ENCODE assay signal across 13 mouse cellular contexts in the genomic region with DNA sequence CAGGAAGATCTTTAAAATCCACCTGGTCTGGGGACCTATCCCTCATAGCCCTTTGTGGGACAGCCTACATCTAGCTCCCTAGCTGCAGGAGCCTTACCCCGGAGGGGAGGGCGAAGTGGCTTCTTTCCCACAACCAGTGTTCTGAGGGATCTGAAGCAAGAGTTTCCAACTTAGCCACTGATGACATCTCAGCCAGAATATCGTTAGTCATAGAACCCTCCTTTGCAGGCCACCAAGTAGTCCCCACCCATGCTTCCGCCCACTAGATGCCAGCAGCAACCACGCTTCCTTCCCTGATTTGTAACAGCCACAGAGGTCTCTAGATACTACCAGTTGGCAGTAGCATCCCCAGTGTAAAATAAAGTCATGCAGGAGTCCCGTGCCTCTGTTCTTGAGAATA. TPM values are rescaled to one million over a fixed set of nuclear protein-coding genes. Genes with fewer than 3 reads are reported as not detected.
DNase-seq lines count a peak whose midpoint lies in the region; ATAC-seq and TF ChIP-seq lines count a peak whose summit lies in the region.
"Had no signal": no experiment of that assay in that cellular context is flagged by ENCODE, and none has a peak within 500 bp of the region (broad histone marks: within the 10 kb centered on the region; RNA-seq: fewer than 3 reads in every experiment).

No protein-coding gene starts in this region.

- ATAC-seq in granulocyte monocyte progenitor cell, adult 5-6 weeks (replicated peaks; ENCODE audit: poor library complexity, severe bottlenecking): peak; percentile 92
- peak; percentile 21; the same call in 1 of the 2 replicates for ATAC-seq in megakaryocyte-erythroid progenitor cell, adult 5-6 weeks (replicated peaks; ENCODE audit: low FRiP score, low TSS enrichment, poor library complexity, severe bottlenecking)
- ATAC-seq: hindbrain, embryonic 16.5 days had no signal

- DNase-seq in adrenal gland, adult (ENCODE audit: inconsistent age in 2 of 2, low spot score in 1 of 2): peak; percentile 21 to 54
- no peak for DNase-seq in adrenal gland, postnatal 4 days (ENCODE audit: low spot score in 2 of 2)
- DNase-seq in lung, adult 18-20 months: peak; percentile 50 to 51
- DNase-seq in lung, adult 2 months: no peak
- DNase-seq in layer of hippocampus, adult 9-11 months: no peak
- DNase-seq in cerebellum, adult 9-11 months: no peak
- DNase-seq: B cell, adult 2 months; cerebellum, postnatal 36 days had no signal

- no peak overlapping the region for H3K4me3 ChIP-seq in lung, adult 2 months (replicated peaks; ENCODE audit: extremely low read depth, low read depth, low read length)
- H3K4me3 ChIP-seq: limb, embryonic 10.5 days; midbrain, embryonic 12.5 days had no signal

- 42% methylated on average over 6 of the region's 6 CpGs for WGBS in lung, adult 2 months

- TF ChIP-seq CTCF in lung, adult 2 months (IDR thresholded peaks at IDR 0.05; ENCODE audit: insufficient read depth, low read length): no peak

- no peak for TF ChIP-seq POLR2A in lung, adult 2 months (IDR thresholded peaks at IDR 0.05; ENCODE audit: borderline replicate concordance, extremely low read depth, low read depth, low read length)

- H3K4me1 ChIP-seq in lung, adult 2 months (ENCODE audit: control insufficient read depth, insufficient read depth, low read length): no peaks in the 10 kb centered on the region; the same call in 1 of the 2 replicates
- H3K4me1 ChIP-seq: limb, embryonic 10.5 days; midbrain, embryonic 12.5 days had no signal

RNA-seq across cellular contexts. Expression of a gene that starts 18.5 kb away (rescaled TPM):
- total RNA-seq in adrenal gland, postnatal 4 days (2021): 10 to 100 TPM; 72.1 to 75.4 TPM
- 13.8 and 19.4 TPM in 2 replicates for polyA plus RNA-seq in lung, adult 2 months (2012; rRNA removed)
- total RNA-seq in granulocyte monocyte progenitor cell, adult 5-6 weeks (2014; fragmentation: Nextera tagmentation): 1.8 and 2.0 TPM in 2 replicates
- 0.88 and 3.4 TPM in 2 replicates for total RNA-seq in granulocyte monocyte progenitor cell, adult 5-6 weeks (2017)
- not detected in 2 replicates for total RNA-seq in megakaryocyte-erythroid progenitor cell, adult 5-6 weeks (2014; fragmentation: Nextera tagmentation)
- total RNA-seq in megakaryocyte-erythroid progenitor cell, adult 5-6 weeks (2017): 0.42 TPM in 1 of 2 replicates, not detected in the other

RNA-seq across cellular contexts. Expression of a gene that starts 24.7 kb away (rescaled TPM):
- 1 to 10 TPM; 2.5 to 3.8 TPM for total RNA-seq in adrenal gland, postnatal 4 days (2021)
- 0.77 and 1.5 TPM in 2 replicates for polyA plus RNA-seq in lung, adult 2 months (2012; rRNA removed)
- 10.5 and 19.9 TPM in 2 replicates for total RNA-seq in granulocyte monocyte progenitor cell, adult 5-6 weeks (2014; fragmentation: Nextera tagmentation)
- total RNA-seq in granulocyte monocyte progenitor cell, adult 5-6 weeks (2017): 1.3 and 3.2 TPM in 2 replicates
- total RNA-seq in megakaryocyte-erythroid progenitor cell, adult 5-6 weeks (2014; fragmentation: Nextera tagmentation): 8.7 and 12.8 TPM in 2 replicates
- not detected in 2 replicates for total RNA-seq in megakaryocyte-erythroid progenitor cell, adult 5-6 weeks (2017)

RNA-seq across cellular contexts. Expression of a gene that starts 50.3 kb away (rescaled TPM):
- 10 to 100 TPM; 81.7 to 89.0 TPM for total RNA-seq in adrenal gland, postnatal 4 days (2021)
- 24.7 and 26.3 TPM in 2 replicates for polyA plus RNA-seq in lung, adult 2 months (2012; rRNA removed)
- 30.4 and 39.0 TPM in 2 replicates for total RNA-seq in granulocyte monocyte progenitor cell, adult 5-6 weeks (2014; fragmentation: Nextera tagmentation)
- total RNA-seq in granulocyte monocyte progenitor cell, adult 5-6 weeks (2017): 2.8 and 15.2 TPM in 2 replicates
- 61.1 and 68.0 TPM in 2 replicates for total RNA-seq in megakaryocyte-erythroid progenitor cell, adult 5-6 weeks (2014; fragmentation: Nextera tagmentation)
- 5.3 and 6.2 TPM in 2 replicates for total RNA-seq in megakaryocyte-erythroid progenitor cell, adult 5-6 weeks (2017)

RNA-seq across cellular contexts. Expression of a gene that starts 59.5 kb away (rescaled TPM):
- total RNA-seq in adrenal gland, postnatal 4 days (2021): 10 to 100 TPM; 74.0 to 78.0 TPM
- polyA plus RNA-seq in lung, adult 2 months (2012; rRNA removed): 74.3 and 97.5 TPM in 2 replicates
- 123 and 141 TPM in 2 replicates for total RNA-seq in granulocyte monocyte progenitor cell, adult 5-6 weeks (2014; fragmentation: Nextera tagmentation)
- total RNA-seq in granulocyte monocyte progenitor cell, adult 5-6 weeks (2017): 101 and 156 TPM in 2 replicates
- total RNA-seq in megakaryocyte-erythroid progenitor cell, adult 5-6 weeks (2014; fragmentation: Nextera tagmentation): 93.9 and 100 TPM in 2 replicates
- 54.0 and 87.6 TPM in 2 replicates for total RNA-seq in megakaryocyte-erythroid progenitor cell, adult 5-6 weeks (2017)

Comparison
In these comparisons a context has a peak if more than half of its experiments do, and no peak if none do; other contexts are left out.
1. DNase-seq: peak in adrenal gland, adult (2 of 2) and lung, adult 18-20 months (2 of 2); none in adrenal gland, postnatal 4 days (0 of 2), lung, adult 2 months (single experiment), layer of hippocampus, adult 9-11 months (single experiment) and cerebellum, adult 9-11 months (single experiment).
2. RNA of a gene that starts 18.5 kb away (total RNA-seq): 72.1 to 75.4 TPM in adrenal gland, postnatal 4 days; 0.88 to 3.4 TPM in granulocyte monocyte progenitor cell, adult 5-6 weeks and 0.42 TPM in megakaryocyte-erythroid progenitor cell, adult 5-6 weeks; every median in the first group is over 10 times any median in the second.